Mouse (Mus musculus): Measurements from ENCODE around the gene D930048N14Rik.

DNA sequence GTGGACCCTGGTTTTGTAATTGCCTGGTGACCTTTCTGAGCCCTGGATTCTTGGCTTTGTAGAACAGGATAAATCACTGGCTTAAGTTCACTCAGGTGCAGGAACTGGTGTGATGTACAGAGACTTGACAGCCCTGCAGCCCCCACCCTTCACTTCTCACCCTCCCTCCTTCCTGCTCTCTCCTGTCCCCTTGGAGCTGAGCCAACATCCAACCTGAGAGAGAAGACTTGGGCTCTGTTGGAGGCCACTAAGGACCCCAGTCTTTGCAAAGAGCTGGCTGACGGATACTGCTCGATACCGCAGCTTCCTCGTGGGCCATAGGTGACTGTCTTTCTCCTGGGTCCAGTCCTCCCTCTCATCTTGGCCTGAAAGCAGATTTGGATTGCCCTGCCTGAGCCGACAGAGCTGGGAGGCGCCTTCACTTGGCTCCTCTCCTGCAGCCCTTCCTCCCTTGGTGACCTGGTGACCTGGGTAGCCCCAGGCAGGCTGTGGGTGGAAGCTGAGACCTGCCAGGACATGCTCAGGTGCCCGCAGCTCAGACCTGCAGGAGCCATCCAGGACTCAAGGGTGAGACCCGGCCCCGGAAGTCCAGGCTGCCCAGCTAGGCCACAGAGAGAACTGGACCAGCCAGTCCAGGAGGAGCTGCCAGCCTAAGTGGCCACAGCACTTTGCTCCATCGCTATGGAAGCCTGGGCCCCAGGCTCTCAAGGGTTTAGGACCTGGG lies 6.2 kb downstream of the D930048N14Rik start:
- no peak for TF ChIP-seq MAFK (IDR thresholded peaks at IDR 0.05; ENCODE audit: insufficient read depth, low read depth, low read length)
- no peak for TF ChIP-seq HCFC1 (IDR thresholded peaks at IDR 0.05; ENCODE audit: borderline replicate concordance, insufficient read depth, low read length)
- TF ChIP-seq ZNF384 (IDR thresholded peaks at IDR 0.05; ENCODE audit: low read depth, low read length) = no peak
- no peak for TF ChIP-seq ZC3H11A (IDR thresholded peaks at IDR 0.05; ENCODE audit: borderline replicate concordance, low read depth, low read length)
